Mouse (Mus musculus) thymus, adult 2 months (tissue): ENCODE measurements around the gene Tex19.2. TPM values are rescaled to one million over a fixed set of nuclear protein-coding genes. Genes with fewer than 3 reads are reported as not detected.
"Not testable (repeated sequence)": the region's sequence is repeated elsewhere in the genome, so short reads cannot be mapped to it uniquely, and the experiment has no call there.

Experiments used
- DNase-seq: peaks from one replicate; pipeline ENCODE4 v3.0.0; 2021
- H3K27ac ChIP-seq: fragments of 200-500 bp; 2 replicates; pipeline ENCODE4 v1.5.1; 2012; ENCODE audit warnings: low read length, control low read depth; ENCODE audit not compliant: control insufficient read depth, insufficient read depth
- H3K27me3 ChIP-seq: fragments of 200-500 bp; 2 replicates; pipeline ENCODE4 v1.6.1; 2012; ENCODE audit warnings: mild to moderate bottlenecking, low read length, moderate library complexity, mixed read lengths; ENCODE audit not compliant: control insufficient read depth, insufficient read depth
- H3K36me3 ChIP-seq: fragments of 200-500 bp; 2 replicates; pipeline ENCODE4 v1.6.1; 2012; ENCODE audit warnings: mild to moderate bottlenecking, low read length, moderate library complexity; ENCODE audit not compliant: control insufficient read depth, insufficient read depth
- H3K4me1 ChIP-seq: fragments of 200-500 bp; replicated peaks from 2 replicates; pipeline ENCODE4 v1.6.1; 2012; ENCODE audit warnings: low read length; ENCODE audit not compliant: control insufficient read depth, insufficient read depth
- H3K4me3 ChIP-seq: fragments of 200-500 bp; 2 replicates; pipeline ENCODE4 v1.5.1; 2012; ENCODE audit warnings: mild to moderate bottlenecking, low read length, control low read depth, moderate library complexity; ENCODE audit not compliant: control insufficient read depth, insufficient read depth
- CTCF ChIP-seq: fragments of 200-500 bp; IDR thresholded peaks from 2 replicates; pipeline ENCODE4 v1.5.1; 2012; ENCODE audit warnings: mild to moderate bottlenecking, control low read depth, low read length, moderate library complexity, borderline replicate concordance; ENCODE audit not compliant: control insufficient read depth, poor library complexity, insufficient read depth; ENCODE audit errors: extremely low read depth
- POLR2A ChIP-seq: fragments of 200-500 bp; IDR thresholded peaks from 2 replicates; pipeline ENCODE4 v1.6.1; 2012; ENCODE audit warnings: mild to moderate bottlenecking, low read length, control low read depth, moderate library complexity; ENCODE audit not compliant: control insufficient read depth, poor library complexity, insufficient read depth; ENCODE audit errors: extremely low read depth
- WGBS: fragments of 180-500 bp; shearing (Covaris S2); methylation state at CpG from one replicate; pipeline ENCODE4 v1.1.7; 2018; 5-methylcytosine and 5-hydroxymethylcytosine counted together
- polyA plus RNA-seq: library from polyadenylated mRNA; depleted of rRNA; stranded (reverse); fragments of >200 nt; gene quantifications from 2 replicates; pipeline ENCODE4 v1.2.3, GENCODE M21; 2012

Gene Tex19.2
- polyA plus RNA-seq, 1 experiment, result 0.04 TPM

DNA sequence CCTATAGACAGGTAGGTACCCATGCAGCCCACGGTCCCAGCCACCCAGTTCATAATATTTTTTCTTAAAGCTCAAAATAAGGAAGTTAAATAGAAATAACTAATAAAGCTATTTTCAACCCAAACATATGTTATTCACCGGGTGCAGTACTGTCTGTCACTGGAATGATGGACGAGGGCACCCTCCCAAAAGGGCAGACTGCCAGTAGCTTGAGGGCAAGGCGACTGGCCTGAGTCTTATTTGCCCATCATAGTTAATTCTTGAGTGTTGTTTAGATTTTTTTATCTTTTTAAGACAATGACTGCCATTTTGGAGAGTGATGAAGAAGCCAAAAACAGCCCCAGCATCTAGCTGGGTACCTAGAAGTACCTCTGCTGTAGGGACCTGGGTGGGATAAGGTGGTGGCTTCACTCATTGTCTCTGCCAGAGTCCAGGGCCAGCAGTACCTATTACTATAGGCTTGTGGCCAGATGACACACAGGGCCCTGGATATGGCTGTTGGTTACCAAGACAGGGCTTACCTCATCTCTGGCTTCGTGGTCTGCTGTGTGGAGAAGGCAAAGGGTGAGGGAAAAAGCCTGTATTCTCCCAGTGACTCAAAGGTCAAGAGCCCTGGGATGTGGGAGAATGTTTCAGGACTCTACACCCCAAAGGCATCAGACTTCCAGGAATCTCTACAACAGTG lies 6.2 kb downstream of the Tex19.2 start:
- H3K27me3 ChIP-seq, result no peaks in the 10 kb centered on the region
- DNase-seq, result no peak
- no peaks in the 10 kb centered on the region for H3K4me1 ChIP-seq
- H3K4me3 ChIP-seq, result no peak overlapping the region
- TF ChIP-seq CTCF, result no peak
- no peak for TF ChIP-seq POLR2A
- WGBS, result 68% methylated on average over 5 of the region's 5 CpGs
- no peaks in the 10 kb centered on the region for H3K36me3 ChIP-seq
- H3K27ac ChIP-seq, result no peak overlapping the region

GRCm38 (mm10) chr11:121111601-121112000 lies 6.9 kb downstream of the Tex19.2 start:
- H3K27ac ChIP-seq, result no peak overlapping the region
- no peaks in the 10 kb centered on the region for H3K4me1 ChIP-seq
- WGBS, result 80% methylated on average over 1 of the region's 1 CpGs
- no peak for DNase-seq
- TF ChIP-seq CTCF (no peak), POLR2A (no peak)
- no peaks in the 10 kb centered on the region for H3K27me3 ChIP-seq
- no peak overlapping the region for H3K4me3 ChIP-seq
- H3K36me3 ChIP-seq, result no peaks in the 10 kb centered on the region

GRCm38 (mm10) chr11:121111051-121111450 lies 7.4 kb downstream of the Tex19.2 start:
- H3K27ac ChIP-seq, result no peak overlapping the region
- WGBS, result 92% methylated on average over 3 of the region's 3 CpGs
- no peaks in the 10 kb centered on the region for H3K4me1 ChIP-seq
- no peaks in the 10 kb centered on the region for H3K36me3 ChIP-seq
- no peak overlapping the region for H3K4me3 ChIP-seq
- TF ChIP-seq CTCF, result no peak
- no peak for TF ChIP-seq POLR2A
- no peaks in the 10 kb centered on the region for H3K27me3 ChIP-seq
- DNase-seq, result no peak

- Histone ChIP-seq H3K4me3 (no peak overlapping the region), H3K27ac (no peak overlapping the region), H3K36me3 (no peaks in the 10 kb centered on the region), H3K27me3 (no peaks in the 10 kb centered on the region), H3K4me1 (no peaks in the 10 kb centered on the region)
- no peak for DNase-seq
- WGBS, result 64% methylated on average over 2 of the region's 2 CpGs
- TF ChIP-seq CTCF, result no peak
- TF ChIP-seq POLR2A, result no peak
These were observed 8.5 kb downstream of the Tex19.2 start for GRCm38 (mm10) chr11:121109986-121110385.

GRCm38 (mm10) chr11:121108061-121108460 lies 10.4 kb downstream of the Tex19.2 start:
- Histone ChIP-seq H3K27ac (no peak overlapping the region), H3K4me3 (no peak overlapping the region), H3K4me1 (no peaks in the 10 kb centered on the region), H3K36me3 (no peaks in the 10 kb centered on the region), H3K27me3 (no peaks in the 10 kb centered on the region)
- DNase-seq, result no peak
- 89% methylated on average over 9 of the region's 9 CpGs for WGBS
- no peak for TF ChIP-seq POLR2A
- no peak for TF ChIP-seq CTCF

DNA sequence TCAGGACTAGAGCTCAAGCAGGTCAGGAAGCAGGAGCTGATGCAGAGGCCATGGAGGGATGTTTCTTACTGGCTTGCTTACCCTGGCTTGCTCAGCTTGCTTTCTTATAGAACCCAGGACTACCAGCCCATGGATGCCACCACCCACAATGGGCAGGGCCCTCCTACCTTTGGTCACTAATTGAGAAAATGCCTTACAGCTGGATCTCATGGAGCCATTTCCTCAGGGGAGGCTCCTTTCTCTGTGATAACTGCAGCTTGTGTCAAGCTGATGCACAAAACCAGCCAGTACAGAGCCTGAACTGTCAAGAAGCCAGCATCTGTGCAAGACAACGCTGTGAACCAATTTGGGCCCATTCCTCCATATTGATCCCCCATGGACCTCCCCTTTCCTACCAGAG lies 11.2 kb downstream of the Tex19.2 start:
- H3K27ac ChIP-seq, H3K36me3 ChIP-seq, H3K27me3 ChIP-seq, DNase-seq, H3K4me3 ChIP-seq, H3K4me1 ChIP-seq: not testable (repeated sequence)
- WGBS, result 79% methylated on average over 1 of the region's 1 CpGs
